Mouse (Mus musculus) intestine, embryonic 15.5 days (tissue): ENCODE results near the gene March10. TPM values are rescaled to one million over a fixed set of nuclear protein-coding genes. Genes with fewer than 3 reads are reported as not detected.

Experiments used
- ATAC-seq: fragments of 200-750 bp; cut with Nextera tagmentation; 2 replicates; pipeline ENCODE4 v1.8.0; 2017; ENCODE audit warnings: moderate TSS enrichment, moderate library complexity
- H3K27ac ChIP-seq: fragments of 300-500 bp; sonication (generic); 2 replicates; pipeline ENCODE4 v1.5.1; 2015; ENCODE audit warnings: mild to moderate bottlenecking, inconsistent platforms
- H3K27me3 ChIP-seq: fragments of 300-500 bp; sonication (generic); replicated peaks from 2 replicates; pipeline ENCODE4 v1.6.1; 2015; ENCODE audit warnings: inconsistent platforms
- H3K36me3 ChIP-seq: fragments of 300-500 bp; sonication (generic); 2 replicates; pipeline ENCODE4 v1.6.1; 2015; ENCODE audit warnings: inconsistent platforms
- H3K4me1 ChIP-seq: fragments of 300-500 bp; sonication (generic); replicated peaks from 2 replicates; pipeline ENCODE4 v1.6.1; 2015; ENCODE audit warnings: inconsistent platforms
- H3K4me2 ChIP-seq: fragments of 300-500 bp; sonication (generic); replicated peaks from 2 replicates; pipeline ENCODE4 v1.6.1; 2015; ENCODE audit warnings: mild to moderate bottlenecking, inconsistent platforms
- H3K4me3 ChIP-seq: fragments of 300-500 bp; sonication (generic); replicated peaks from 2 replicates; pipeline ENCODE4 v1.5.1; 2015; ENCODE audit warnings: inconsistent platforms
- H3K9ac ChIP-seq: fragments of 300-500 bp; sonication (generic); 2 replicates; pipeline ENCODE4 v1.6.1; 2015; ENCODE audit warnings: inconsistent platforms
- H3K9me3 ChIP-seq: fragments of 300-500 bp; sonication (generic); 2 replicates; pipeline ENCODE4 v1.6.1; 2016; ENCODE audit warnings: inconsistent platforms
- WGBS: fragments of 180-500 bp; shearing (Covaris S2); methylation state at CpG from one replicate; pipeline ENCODE4 v1.1.7; 2015; 5-methylcytosine and 5-hydroxymethylcytosine counted together
- polyA plus RNA-seq: library from polyadenylated mRNA; unstranded; fragments of >200 nt; fragmentation: Nextera tagmentation; extraction: Ambion mirVana; gene quantifications from 2 replicates; pipeline ENCODE4 v1.2.1, GENCODE M21; 2015

March10 gene
- polyA plus RNA-seq, 1 experiment from 2014 or later, result not detected

- H3K4me1 ChIP-seq, result no peaks in the 10 kb centered on the region; the same call in 1 of the 2 replicates
- no peaks in the 10 kb centered on the region for H3K9me3 ChIP-seq
- H3K4me2 ChIP-seq, result no peak overlapping the region
- no peaks in the 10 kb centered on the region for H3K27me3 ChIP-seq
- no peaks in the 10 kb centered on the region for H3K36me3 ChIP-seq
- no peak for ATAC-seq
- H3K27ac ChIP-seq, result no peak overlapping the region
- H3K9ac ChIP-seq, result no peak overlapping the region
- WGBS, result 55% methylated on average over 2 of the region's 2 CpGs
- H3K4me3 ChIP-seq, result no peak overlapping the region
These were observed 18.2 kb upstream of the March10 start for GRCm38 (mm10) chr11:105474746-105475145.

- peaks cover 3% of the 10 kb centered on the region; the same call in 1 of the 2 replicates for H3K4me1 ChIP-seq
- no peak overlapping the region for H3K4me3 ChIP-seq
- no peak overlapping the region for H3K4me2 ChIP-seq
- no peaks in the 10 kb centered on the region for H3K9me3 ChIP-seq
- no peak overlapping the region for H3K27ac ChIP-seq
- H3K9ac ChIP-seq, result no peak overlapping the region
- no peaks in the 10 kb centered on the region for H3K27me3 ChIP-seq
- no peak for ATAC-seq
- 57% methylated on average over 6 of the region's 6 CpGs for WGBS
- no peaks in the 10 kb centered on the region for H3K36me3 ChIP-seq
These were observed 17.8 kb upstream of the March10 start for GRCm38 (mm10) chr11:105474352-105474736.

DNA sequence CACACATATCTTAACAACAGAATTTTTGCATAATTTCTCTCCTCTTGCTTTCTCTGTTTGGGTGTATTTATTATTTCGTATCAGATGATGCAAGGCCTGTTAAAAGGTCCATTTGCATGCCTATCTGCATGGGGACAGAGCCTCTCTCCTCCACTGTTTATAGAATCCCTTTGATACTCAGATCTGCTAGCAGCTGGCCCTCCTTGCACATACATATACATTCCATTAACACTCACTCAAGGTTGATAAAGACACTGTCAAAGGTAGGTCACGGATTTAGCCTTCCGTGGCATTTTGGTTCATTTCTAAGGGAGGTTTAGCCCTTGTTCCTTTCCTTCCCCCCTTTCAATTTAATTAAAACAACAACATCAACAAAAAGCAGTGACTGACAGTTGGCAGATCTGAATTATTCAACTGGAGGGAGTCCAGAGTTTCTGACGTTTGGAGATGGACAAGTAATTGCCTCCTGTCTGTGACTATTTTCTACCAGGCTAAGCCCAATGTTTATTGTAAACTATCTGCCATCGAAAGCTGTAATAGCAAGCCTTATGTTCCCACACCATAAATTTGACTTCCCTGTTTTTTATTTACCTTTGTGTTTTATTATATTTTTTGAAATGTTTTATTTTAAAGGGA is 17.3 kb upstream of the March10 start:
- no peaks in the 10 kb centered on the region for H3K36me3 ChIP-seq
- H3K27ac ChIP-seq, result no peak overlapping the region
- no peak overlapping the region for H3K4me2 ChIP-seq
- 49% methylated on average over 5 of the region's 5 CpGs for WGBS
- no peaks in the 10 kb centered on the region for H3K27me3 ChIP-seq
- H3K4me3 ChIP-seq, result no peak overlapping the region
- no peak overlapping the region for H3K9ac ChIP-seq
- no peak for ATAC-seq
- no peaks in the 10 kb centered on the region for H3K9me3 ChIP-seq
- peaks cover 8% of the 10 kb centered on the region; the same call in 1 of the 2 replicates for H3K4me1 ChIP-seq

DNA sequence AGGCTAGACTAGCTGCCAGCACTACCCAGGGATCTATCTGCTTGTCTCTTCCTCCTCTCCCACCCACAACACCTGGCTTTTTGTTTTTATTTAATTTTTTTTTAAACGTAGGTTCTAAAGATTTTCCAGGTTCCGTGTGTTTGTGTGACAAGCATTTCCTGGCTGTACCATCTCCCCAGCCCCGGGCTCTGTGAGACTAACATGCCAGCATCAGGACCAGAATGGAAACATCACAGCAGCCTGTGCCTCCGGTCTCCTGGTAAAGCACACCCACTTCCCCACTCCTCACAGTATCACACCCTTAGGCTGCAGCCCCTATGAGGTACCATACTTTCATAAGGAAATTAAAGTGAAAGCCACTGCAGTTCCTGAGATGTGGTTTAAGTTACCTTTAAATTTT is 16.1 kb upstream of the March10 start:
- no peaks in the 10 kb centered on the region for H3K27me3 ChIP-seq
- no peak overlapping the region for H3K27ac ChIP-seq
- 61% methylated on average over 4 of the region's 4 CpGs for WGBS
- H3K4me3 ChIP-seq, result no peak overlapping the region
- no peak overlapping the region for H3K9ac ChIP-seq
- H3K4me2 ChIP-seq, result no peak overlapping the region
- H3K36me3 ChIP-seq, result no peaks in the 10 kb centered on the region
- ATAC-seq, result no peak
- peaks cover 9% of the 10 kb centered on the region; the same call in 1 of the 2 replicates for H3K4me1 ChIP-seq
- no peaks in the 10 kb centered on the region for H3K9me3 ChIP-seq

- no peak overlapping the region for H3K27ac ChIP-seq
- no peak for ATAC-seq
- H3K9ac ChIP-seq, result no peak overlapping the region
- no peaks in the 10 kb centered on the region for H3K27me3 ChIP-seq
- no peak overlapping the region for H3K4me2 ChIP-seq
- no peaks in the 10 kb centered on the region for H3K9me3 ChIP-seq
- no peak overlapping the region for H3K4me3 ChIP-seq
- peaks cover 12% of the 10 kb centered on the region; the same call in 1 of the 2 replicates for H3K4me1 ChIP-seq
- WGBS, result 82% methylated on average over 4 of the region's 4 CpGs
- no peaks in the 10 kb centered on the region for H3K36me3 ChIP-seq
These were observed 14.4 kb upstream of the March10 start for GRCm38 (mm10) chr11:105470896-105471295.

DNA sequence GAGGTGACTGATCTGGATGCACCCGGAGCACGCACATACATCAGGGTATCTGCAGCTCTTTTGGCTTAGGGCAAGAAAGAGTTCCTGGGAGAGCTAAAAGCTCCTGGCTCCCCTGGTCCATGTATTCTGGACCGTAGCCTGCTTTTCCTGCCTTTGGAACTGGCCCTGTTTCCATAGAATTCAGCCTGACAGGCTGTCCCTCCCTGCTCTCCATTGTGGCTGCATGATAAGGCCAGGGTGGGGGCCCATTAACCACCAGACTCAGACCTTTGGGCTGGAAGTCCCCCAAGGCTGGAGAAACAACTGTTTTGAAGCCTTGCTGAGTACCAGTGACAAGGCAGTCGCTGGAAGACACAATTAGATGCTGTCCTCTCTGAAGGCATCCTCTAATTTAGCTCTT is 13.0 kb upstream of the March10 start:
- 75% methylated on average over 4 of the region's 4 CpGs for WGBS
- Histone ChIP-seq H3K4me1 (peaks cover 12% of the 10 kb centered on the region; the same call in 1 of the 2 replicates), H3K4me3 (no peak overlapping the region), H3K27ac (no peak overlapping the region), H3K9me3 (no peaks in the 10 kb centered on the region), H3K4me2 (no peak overlapping the region), H3K9ac (no peak overlapping the region), H3K27me3 (no peaks in the 10 kb centered on the region), H3K36me3 (no peaks in the 10 kb centered on the region)
- ATAC-seq, result no peak

DNA sequence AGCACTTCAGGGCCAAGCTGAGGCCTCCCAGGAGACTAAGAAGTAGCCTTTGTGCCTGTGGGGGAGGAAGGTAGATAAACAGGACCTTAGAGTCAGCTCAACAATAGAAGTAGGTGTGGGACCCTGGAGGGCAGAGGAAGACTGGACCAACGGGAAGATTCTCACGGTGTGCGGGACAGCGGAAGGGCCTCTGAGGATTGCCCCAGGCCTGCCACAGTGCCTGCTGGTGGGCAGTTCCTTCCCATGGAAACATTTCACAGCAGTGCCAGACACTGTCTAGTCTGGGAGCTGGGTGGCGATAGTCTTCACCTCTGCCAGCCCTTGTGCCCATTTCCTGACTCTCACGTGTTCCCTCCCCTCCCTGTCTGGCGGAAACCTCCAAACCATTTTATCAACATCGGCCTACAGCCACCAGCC is 12.6 kb upstream of the March10 start:
- H3K9ac ChIP-seq, result no peak overlapping the region
- 71% methylated on average over 8 of the region's 8 CpGs for WGBS
- ATAC-seq, result no peak
- H3K27ac ChIP-seq, result no peak overlapping the region
- no peak overlapping the region for H3K4me2 ChIP-seq
- no peak overlapping the region for H3K4me3 ChIP-seq
- no peaks in the 10 kb centered on the region for H3K27me3 ChIP-seq
- H3K36me3 ChIP-seq, result no peaks in the 10 kb centered on the region
- H3K4me1 ChIP-seq, result peaks cover 12% of the 10 kb centered on the region; the same call in 1 of the 2 replicates
- H3K9me3 ChIP-seq, result no peaks in the 10 kb centered on the region

DNA sequence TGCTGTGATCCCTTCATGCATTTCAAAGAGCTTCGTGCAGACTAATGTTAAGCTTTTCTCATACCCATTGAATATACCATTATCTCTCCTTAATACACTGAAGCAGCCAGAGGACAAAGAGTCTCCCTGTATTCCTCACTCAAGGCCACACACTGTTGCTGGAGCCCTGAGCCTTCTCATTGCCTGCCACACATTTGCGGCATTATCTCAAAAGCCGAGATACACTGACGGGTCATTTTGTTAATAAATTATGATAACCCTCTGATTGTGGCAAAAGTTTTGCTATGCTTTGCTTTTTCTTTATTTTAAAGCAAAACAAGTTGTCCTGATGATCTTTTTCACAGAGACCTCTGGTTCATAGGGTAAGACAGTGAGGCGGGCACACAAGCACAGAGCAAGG is 11.9 kb upstream of the March10 start:
- Histone ChIP-seq H3K36me3 (no peaks in the 10 kb centered on the region), H3K4me2 (no peak overlapping the region), H3K27ac (no peak overlapping the region), H3K4me1 (peaks cover 12% of the 10 kb centered on the region; the same call in 1 of the 2 replicates), H3K27me3 (no peaks in the 10 kb centered on the region), H3K9me3 (no peaks in the 10 kb centered on the region), H3K4me3 (no peak overlapping the region), H3K9ac (no peak overlapping the region)
- WGBS, result 69% methylated on average over 5 of the region's 5 CpGs
- no peak for ATAC-seq

DNA sequence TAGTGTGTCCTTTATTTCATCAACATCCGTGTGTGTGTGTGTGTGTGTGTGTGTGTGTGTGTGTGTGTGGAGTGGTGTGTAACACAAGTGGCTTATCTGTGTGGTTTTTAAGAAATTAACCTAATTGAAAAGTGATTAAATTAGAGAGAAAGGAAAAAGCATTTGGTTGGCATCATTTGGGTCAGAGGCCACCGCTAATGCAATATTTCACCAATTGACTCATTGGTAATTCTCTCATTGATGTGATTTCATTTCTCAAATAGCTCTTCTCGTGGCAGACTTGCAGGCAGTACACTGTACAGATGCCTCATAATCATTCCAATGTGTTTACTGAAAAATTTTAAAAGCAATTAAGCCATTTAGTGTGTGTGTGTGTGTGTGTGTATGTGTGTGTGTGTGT is 11.3 kb upstream of the March10 start:
- no peak overlapping the region for H3K4me3 ChIP-seq
- no peak overlapping the region for H3K27ac ChIP-seq
- 83% methylated on average over 3 of the region's 3 CpGs for WGBS
- no peaks in the 10 kb centered on the region for H3K9me3 ChIP-seq
- H3K27me3 ChIP-seq, result no peaks in the 10 kb centered on the region
- H3K4me2 ChIP-seq, result no peak overlapping the region
- no peak for ATAC-seq
- H3K9ac ChIP-seq, result no peak overlapping the region
- peaks cover 12% of the 10 kb centered on the region; the same call in 1 of the 2 replicates for H3K4me1 ChIP-seq
- no peaks in the 10 kb centered on the region for H3K36me3 ChIP-seq

DNA sequence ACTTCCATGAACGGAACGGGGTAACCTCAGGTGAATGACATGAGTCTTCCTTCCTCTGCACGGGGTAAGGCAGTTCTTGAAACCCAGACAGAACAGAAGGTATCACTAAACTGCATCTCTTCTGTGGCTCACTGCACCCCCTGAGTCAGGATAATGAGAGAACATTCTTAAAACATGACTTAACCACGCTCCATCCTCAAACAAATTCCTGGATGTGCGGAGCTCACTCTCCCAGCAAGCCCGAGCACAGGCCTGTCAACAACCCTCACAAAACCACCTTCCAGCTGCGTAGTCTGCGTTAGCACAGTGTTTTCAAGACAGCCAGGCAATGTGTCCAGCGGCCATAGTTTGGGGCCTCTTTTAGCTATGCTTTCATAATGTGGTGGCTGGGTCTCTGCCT is 10.7 kb upstream of the March10 start:
- ATAC-seq, result peak; percentile 26; the same call in 1 of the 2 replicates
- 42% methylated on average over 9 of the region's 9 CpGs for whole genome bisulfite sequencing
- no peak overlapping the region for H3K4me2 ChIP-seq

DNA sequence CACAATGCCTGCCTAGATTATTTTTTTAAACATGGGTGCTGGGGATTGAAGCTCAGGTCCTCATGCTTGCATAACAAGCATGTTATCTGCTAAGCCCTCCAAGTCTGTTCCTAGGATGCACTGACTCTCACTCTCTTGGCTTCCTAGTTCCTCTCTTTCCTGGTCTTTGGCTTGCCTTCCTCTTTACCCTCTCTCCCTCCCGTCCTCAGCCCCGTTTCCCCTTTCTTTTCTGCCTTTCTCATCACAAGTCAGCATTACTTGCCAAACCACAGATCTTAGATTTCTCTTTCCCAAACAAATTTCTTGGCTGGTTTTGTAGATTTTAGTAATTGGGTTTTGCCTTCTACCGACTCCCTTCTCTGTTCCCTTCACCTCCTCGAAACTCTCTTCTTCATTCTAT is 10.2 kb upstream of the March10 start:
- Histone ChIP-seq H3K9me3 (no peaks in the 10 kb centered on the region), H3K4me2 (no peak overlapping the region), H3K27ac (no peak overlapping the region), H3K9ac (no peak overlapping the region), H3K36me3 (no peaks in the 10 kb centered on the region), H3K27me3 (no peaks in the 10 kb centered on the region), H3K4me3 (no peak overlapping the region), H3K4me1 (peaks cover 12% of the 10 kb centered on the region; the same call in 1 of the 2 replicates)
- ATAC-seq, result no peak
- 45% methylated on average over 4 of the region's 4 CpGs for WGBS

More for the DNA sequence above, 10.7 kb upstream of the March10 start:
- no peak overlapping the region for H3K27ac ChIP-seq
- H3K36me3 ChIP-seq, result no peaks in the 10 kb centered on the region
- no peaks in the 10 kb centered on the region for H3K9me3 ChIP-seq
- peaks cover 12% of the 10 kb centered on the region; the same call in 1 of the 2 replicates for H3K4me1 ChIP-seq
- no peak overlapping the region for H3K9ac ChIP-seq
- H3K27me3 ChIP-seq, result no peaks in the 10 kb centered on the region
- no peak overlapping the region for H3K4me3 ChIP-seq

DNA sequence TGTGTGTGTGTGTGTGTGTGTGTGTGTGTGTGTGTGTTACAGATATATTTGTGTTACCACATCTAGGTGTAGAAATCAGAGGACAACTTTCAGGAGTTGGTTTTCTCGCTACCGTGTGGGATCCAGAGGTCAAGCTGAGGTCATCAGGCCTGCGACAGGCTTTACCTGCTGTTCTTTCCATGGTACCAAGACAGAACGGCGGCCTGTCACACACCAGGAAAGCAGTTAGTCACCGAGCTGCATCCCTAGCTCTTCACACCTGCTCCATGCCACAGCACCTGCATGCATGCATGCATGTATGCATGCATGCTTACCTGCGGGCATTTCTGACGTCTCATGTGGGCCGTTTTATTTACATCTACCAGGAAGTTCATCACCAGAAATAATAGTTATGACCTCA is 9.0 kb upstream of the March10 start:
- no peak overlapping the region for H3K27ac ChIP-seq
- no peak overlapping the region for H3K4me3 ChIP-seq
- ATAC-seq, result no peak
- no peaks in the 10 kb centered on the region for H3K27me3 ChIP-seq
- no peaks in the 10 kb centered on the region for H3K36me3 ChIP-seq
- no peaks in the 10 kb centered on the region for H3K9me3 ChIP-seq
- WGBS, result 58% methylated on average over 9 of the region's 9 CpGs
- peaks cover 12% of the 10 kb centered on the region; the same call in 1 of the 2 replicates for H3K4me1 ChIP-seq
- H3K4me2 ChIP-seq, result no peak overlapping the region
- no peak overlapping the region for H3K9ac ChIP-seq

- no peaks in the 10 kb centered on the region for H3K9me3 ChIP-seq
- no peak overlapping the region for H3K27ac ChIP-seq
- ATAC-seq, result 0 out of 2 replicates have a peak, but pooled peaks have one; percentile 46
- no peaks in the 10 kb centered on the region for H3K36me3 ChIP-seq
- peaks cover 11% of the 10 kb centered on the region; the same call in 1 of the 2 replicates for H3K4me1 ChIP-seq
- H3K4me3 ChIP-seq, result no peak overlapping the region
- whole genome bisulfite sequencing, result 48% methylated on average over 8 of the region's 8 CpGs
- H3K9ac ChIP-seq, result no peak overlapping the region
- H3K4me2 ChIP-seq, result no peak overlapping the region
- no peaks in the 10 kb centered on the region for H3K27me3 ChIP-seq
These were observed 8.0 kb upstream of the March10 start for GRCm38 (mm10) chr11:105464430-105464967.
